Mouse (Mus musculus) c-Kit-positive CD71-positive TER-119-positive erythroid progenitor cells, embryonic 14.5 days (primary cell): ENCODE measurements around the gene Pole3.

Experiments
- DNase-seq: peaks from one replicate; pipeline ENCODE4 v3.0.0-alpha.2; 2013; ENCODE audit warnings: low spot score

Pole3 gene

GRCm38 (mm10) chr4:62524651-62525488, at the start of gene Pole3, which contains the start of gene 4933430I17Rik:
Pole3 (minus strand) TSS chr4:62525068.
4933430I17Rik (plus strand) TSS chr4:62525369.
- peak; percentile 98 for DNase-seq

- no peak for DNase-seq
Observed at GRCm38 (mm10) chr4:62570029-62570428, 45.2 kb upstream of the Pole3 start.

GRCm38 (mm10) chr4:62569603-62570002, 44.7 kb upstream of the Pole3 start:
- DNase-seq, result no peak

- no peak for DNase-seq
Observed at GRCm38 (mm10) chr4:62568359-62568758, 43.5 kb upstream of the Pole3 start.

- no peak for DNase-seq
Observed at GRCm38 (mm10) chr4:62567696-62568095, 42.8 kb upstream of the Pole3 start.

- DNase-seq, result no peak
Observed at GRCm38 (mm10) chr4:62566530-62566929, 41.7 kb upstream of the Pole3 start.

GRCm38 (mm10) chr4:62562006-62562405, 37.1 kb upstream of the Pole3 start:
- DNase-seq, result no peak

GRCm38 (mm10) chr4:62561630-62562001, 36.7 kb upstream of the Pole3 start:
- no peak for DNase-seq

GRCm38 (mm10) chr4:62560963-62561629, 36.2 kb upstream of the Pole3 start:
- peak; percentile 63 for DNase-seq

- no peak for DNase-seq
Observed at GRCm38 (mm10) chr4:62559797-62560329, 35.0 kb upstream of the Pole3 start, which contains the start of gene Rgs3. Rgs3 (plus strand) TSS chr4:62559847.

GRCm38 (mm10) chr4:62557436-62557835, 32.6 kb upstream of the Pole3 start:
- no peak for DNase-seq

GRCm38 (mm10) chr4:62551966-62552365, 27.1 kb upstream of the Pole3 start:
- no peak for DNase-seq

GRCm38 (mm10) chr4:62544801-62545200, 19.9 kb upstream of the Pole3 start:
- DNase-seq, result no peak

GRCm38 (mm10) chr4:62543782-62544181, 18.9 kb upstream of the Pole3 start:
- no peak for DNase-seq

- no peak for DNase-seq
Observed at GRCm38 (mm10) chr4:62541802-62542201, 16.9 kb upstream of the Pole3 start.

GRCm38 (mm10) chr4:62533729-62534128, 8.9 kb upstream of the Pole3 start:
- no peak for DNase-seq

GRCm38 (mm10) chr4:62527655-62528054, 2.8 kb upstream of the Pole3 start:
- DNase-seq, result no peak

- no peak for DNase-seq
Observed at GRCm38 (mm10) chr4:62526256-62526655, 1.4 kb upstream of the Pole3 start.

GRCm38 (mm10) chr4:62525489-62525811, 582 bp upstream of the Pole3 start:
- DNase-seq, result no peak

GRCm38 (mm10) chr4:62520892-62521400, 3.9 kb downstream of the Pole3 start:
- no peak for DNase-seq

- peak; percentile 93 for DNase-seq
Observed at GRCm38 (mm10) chr4:62519849-62520233, 5.0 kb downstream of the Pole3 start, which contains the start of gene Alad. Alad (minus strand) TSS chr4:62519918.

- DNase-seq, result no peak
Observed at GRCm38 (mm10) chr4:62519122-62519848, 5.6 kb downstream of the Pole3 start.
